In genomic region chr16:4304176-4304922, GRCm38 (mm10) we compare ENCODE assay signal across 9 mouse cellular contexts.
A peak's percentile ranks its signal among the peaks of the same experiment; 100 is the strongest.
DNase-seq lines count a peak whose midpoint lies in the region; ATAC-seq lines count a peak whose summit lies in the region.
"Had no signal": no experiment of that assay in that cellular context is flagged by ENCODE, and none has a peak within 500 bp of the region (broad histone marks: within the 10 kb centered on the region; RNA-seq: fewer than 3 reads in every experiment).

No protein-coding gene starts in this region.

- peak; percentile 24 for DNase-seq in hindbrain, embryonic 11.5 days (ENCODE audit: low spot score)
- DNase-seq in hindbrain, embryonic 10.5 days (ENCODE audit: low spot score): no peak
- DNase-seq in B cell, adult 2 months: peak; percentile 6 to 20
- peak; percentile 14 for DNase-seq in c-Kit-positive CD71-positive TER-119-negative erythroid progenitor cells, embryonic 14.5 days (ENCODE audit: low read depth)
- DNase-seq in induced T-regulatory cell, adult 2 months (ENCODE audit: low read depth): peak; percentile 43
- no peak for DNase-seq in layer of hippocampus, adult 8-10 months (ENCODE audit: low spot score in 2 of 2)
- no peak for DNase-seq in frontal cortex, postnatal 10 days (ENCODE audit: low spot score in 2 of 2)

- WGBS in hindbrain, embryonic 11.5 days: 68% methylated on average over 12 of the region's 12 CpGs
- WGBS in hindbrain, embryonic 10.5 days: 70% methylated on average over 12 of the region's 12 CpGs

- no peak overlapping the region for H3K4me2 ChIP-seq in hindbrain, embryonic 11.5 days (replicated peaks; ENCODE audit: low read depth, low read length)

- ATAC-seq in hindbrain, embryonic 11.5 days (ENCODE audit: low FRiP score): no peak
- peak; percentile 33; the same call in 1 of the 2 replicates for ATAC-seq in megakaryocyte, adult 5-6 weeks (ENCODE audit: poor library complexity, severe bottlenecking)

- no peaks in the 10 kb centered on the region for H3K4me1 ChIP-seq in hindbrain, embryonic 11.5 days (replicated peaks; ENCODE audit: control insufficient read depth, insufficient read depth, low read length)
- H3K4me1 ChIP-seq in hindbrain, embryonic 10.5 days (replicated peaks): no peaks in the 10 kb centered on the region

- no peaks in the 10 kb centered on the region for H3K9me3 ChIP-seq in hindbrain, embryonic 11.5 days (ENCODE audit: control insufficient read depth, low read length)
- H3K9me3 ChIP-seq in hindbrain, embryonic 10.5 days: no peaks in the 10 kb centered on the region

- H3K4me3 ChIP-seq in hindbrain, embryonic 11.5 days (ENCODE audit: low read depth, low read length): no peak overlapping the region
- no peak overlapping the region for H3K4me3 ChIP-seq in hindbrain, embryonic 10.5 days

- no peaks in the 10 kb centered on the region for H3K36me3 ChIP-seq in hindbrain, embryonic 11.5 days (ENCODE audit: control insufficient read depth, insufficient read depth, low read length)
- no peaks in the 10 kb centered on the region for H3K36me3 ChIP-seq in hindbrain, embryonic 10.5 days

- no peak overlapping the region for H3K9ac ChIP-seq in hindbrain, embryonic 11.5 days (ENCODE audit: low read depth, low read length)

- no peak overlapping the region for H3K27ac ChIP-seq in hindbrain, embryonic 11.5 days (ENCODE audit: low read depth, low read length)
- no peak overlapping the region for H3K27ac ChIP-seq in hindbrain, embryonic 10.5 days
- H3K27ac ChIP-seq: macrophage had no signal

- H3K27me3 ChIP-seq in hindbrain, embryonic 11.5 days (ENCODE audit: control insufficient read depth, insufficient read depth, low read length): no peaks in the 10 kb centered on the region
- no peaks in the 10 kb centered on the region for H3K27me3 ChIP-seq in hindbrain, embryonic 10.5 days (ENCODE audit: insufficient read depth, poor library complexity, severe bottlenecking)

Comparison
In these comparisons a context has a peak if more than half of its experiments do, and no peak if none do; other contexts are left out.
1. DNase-seq: peak in hindbrain, embryonic 11.5 days (single experiment), B cell, adult 2 months (2 of 2), c-Kit-positive CD71-positive TER-119-negative erythroid progenitor cells, embryonic 14.5 days (single experiment) and induced T-regulatory cell, adult 2 months (single experiment); none in hindbrain, embryonic 10.5 days (single experiment), layer of hippocampus, adult 8-10 months (0 of 2) and frontal cortex, postnatal 10 days (0 of 2).